In the genomic region with DNA sequence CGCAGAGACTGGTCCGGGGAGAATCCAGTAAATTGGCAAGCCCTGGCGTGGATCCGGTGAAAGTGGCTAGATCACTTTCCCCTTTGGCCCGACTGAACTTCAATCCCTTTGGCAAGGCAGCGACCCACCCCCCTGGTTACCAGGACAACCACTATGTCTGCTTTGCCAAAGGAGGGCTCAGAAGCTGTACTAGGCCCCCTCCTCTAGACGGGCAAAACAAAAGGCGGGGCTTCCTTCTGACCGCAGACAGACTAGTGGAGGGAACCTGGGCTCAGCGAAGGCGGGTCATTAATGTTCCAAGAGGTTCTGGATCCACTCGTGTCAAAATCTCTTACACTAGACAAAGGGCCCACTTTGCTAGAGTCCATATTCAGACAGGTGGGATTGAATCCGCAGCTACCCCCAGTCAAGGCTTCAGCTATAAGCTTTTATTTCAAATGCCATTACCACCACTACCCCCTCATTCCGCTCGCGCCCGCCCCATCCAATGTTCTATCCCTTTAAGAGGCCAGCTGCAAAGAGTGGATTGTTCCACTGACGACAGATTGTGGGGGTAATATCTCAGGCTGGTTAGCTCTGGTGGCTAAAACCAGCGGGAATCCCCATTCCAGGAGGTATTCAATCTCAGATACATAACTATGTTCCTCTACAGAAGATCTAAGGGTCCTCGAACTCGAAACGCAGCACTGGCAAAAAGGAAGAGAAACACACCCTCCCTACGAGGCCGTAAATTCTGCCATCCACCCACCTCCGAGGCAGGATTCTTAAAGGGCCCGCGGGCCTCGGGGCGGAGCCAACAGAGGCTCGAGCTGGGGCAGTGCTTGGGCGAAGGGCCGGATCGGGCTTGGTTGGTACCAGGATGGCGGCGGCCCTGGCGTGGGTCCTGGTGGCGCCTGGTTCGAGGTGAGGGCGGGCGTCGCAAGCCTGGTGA, we compare ENCODE assay signal across 8 mouse cellular contexts. TPM values are rescaled to one million over a fixed set of nuclear protein-coding genes. Genes with fewer than 3 reads are reported as not detected.
DNase-seq lines count a peak whose midpoint lies in the region; ATAC-seq lines count a peak whose summit lies in the region.

No protein-coding gene starts in this region.

- peak overlapping the region; percentile 87 for H3K27ac ChIP-seq in hindbrain, embryonic 15.5 days (replicated peaks)

- peaks cover 12% of the 10 kb centered on the region for H3K36me3 ChIP-seq in hindbrain, embryonic 15.5 days

- peaks cover 54% of the 10 kb centered on the region for H3K4me1 ChIP-seq in hindbrain, embryonic 15.5 days (replicated peaks)

- under 1% methylated on average over 41 of the region's 41 CpGs for WGBS in hindbrain, embryonic 15.5 days

- ATAC-seq in hindbrain, embryonic 15.5 days (ENCODE audit: low FRiP score, low read depth) = peak; percentile 87
- peak; percentile 81 for ATAC-seq in megakaryocyte, adult 5-6 weeks (ENCODE audit: poor library complexity, severe bottlenecking)

- DNase-seq in ZHBTc4 (ENCODE audit: low read depth, low spot score) = peak; percentile 95
- DNase-seq in cerebellum, postnatal 36 days = peak; percentile 75 to 78
- peak; percentile 87 for DNase-seq in gastrocnemius, adult 18-20 months (ENCODE audit: low spot score)
- DNase-seq in left cerebral cortex, adult 8-10 months (ENCODE audit: low spot score in 2 of 2) = peak; percentile 75 to 79
- peak; percentile 77 for DNase-seq in right cerebral cortex, adult 18-20 months
- DNase-seq in urinary bladder, adult 2 months (ENCODE audit: low spot score) = peak; percentile 79

- H3K9ac ChIP-seq in hindbrain, embryonic 15.5 days = peak overlapping the region; percentile 88

- no peaks in the 10 kb centered on the region for H3K9me3 ChIP-seq in hindbrain, embryonic 15.5 days

- H3K27me3 ChIP-seq in hindbrain, embryonic 15.5 days = no peaks in the 10 kb centered on the region

- peak overlapping the region; percentile 82 for H3K4me3 ChIP-seq in hindbrain, embryonic 15.5 days

- peak overlapping the region; percentile 85 for H3K4me2 ChIP-seq in hindbrain, embryonic 15.5 days

RNA-seq across cellular contexts. Expression of a gene that starts 0.9 kb away (rescaled TPM):
- 10 to 100 TPM; 14.0 to 25.3 TPM for total RNA-seq in gastrocnemius, adult 18-20 months (2021)
- 65.8 and 67.4 TPM in 2 replicates for polyA plus RNA-seq in hindbrain, embryonic 15.5 days (2015; fragmentation: Nextera tagmentation; extraction: Ambion mirVana)
- 10 to 100 TPM; 13.0 to 18.0 (median 15.4) TPM for total RNA-seq in left cerebral cortex, adult 8-10 months (2022)
- 0.56 and 1.9 TPM in 2 replicates for total RNA-seq in megakaryocyte, adult 5-6 weeks (2015)
- 1.0 TPM in 1 of 2 replicates, not detected in the other for total RNA-seq in megakaryocyte, adult 5-6 weeks (2017)
- 24.0 and 35.6 TPM in 2 replicates for polyA plus RNA-seq in urinary bladder, adult 2 months (2012; rRNA removed)

RNA-seq across cellular contexts. Expression of a gene that starts 5.5 kb away (rescaled TPM):
- 10 to 100 TPM; 38.7 to 40.9 TPM for total RNA-seq in gastrocnemius, adult 18-20 months (2021)
- polyA plus RNA-seq in hindbrain, embryonic 15.5 days (2015; fragmentation: Nextera tagmentation; extraction: Ambion mirVana) = 119 and 129 TPM in 2 replicates
- total RNA-seq in left cerebral cortex, adult 8-10 months (2022) = 10 to 100 TPM; 90.7 to 97.1 (median 92.8) TPM
- 12.2 and 12.4 TPM in 2 replicates for total RNA-seq in megakaryocyte, adult 5-6 weeks (2015)
- 8.9 and 10.8 TPM in 2 replicates for total RNA-seq in megakaryocyte, adult 5-6 weeks (2017)
- 43.9 and 50.6 TPM in 2 replicates for polyA plus RNA-seq in urinary bladder, adult 2 months (2012; rRNA removed)

RNA-seq across cellular contexts. Expression of a gene that starts 8.1 kb away (rescaled TPM):
- 1 to 10 TPM; 1.4 to 1.5 TPM for total RNA-seq in gastrocnemius, adult 18-20 months (2021)
- 7.5 and 8.4 TPM in 2 replicates for polyA plus RNA-seq in hindbrain, embryonic 15.5 days (2015; fragmentation: Nextera tagmentation; extraction: Ambion mirVana)
- 1 to 10 TPM; 4.9 to 9.5 (median 6.8) TPM for total RNA-seq in left cerebral cortex, adult 8-10 months (2022)
- total RNA-seq in megakaryocyte, adult 5-6 weeks (2015) = 0.38 and 0.57 TPM in 2 replicates
- 0.98 and 0.99 TPM in 2 replicates for total RNA-seq in megakaryocyte, adult 5-6 weeks (2017)
- 16.8 and 24.9 TPM in 2 replicates for polyA plus RNA-seq in urinary bladder, adult 2 months (2012; rRNA removed)

RNA-seq across cellular contexts. Expression of a gene that starts 10.1 kb away (rescaled TPM):
- total RNA-seq in gastrocnemius, adult 18-20 months (2021) = 10 to 100 TPM; 14.0 to 15.3 TPM
- 17.6 and 19.5 TPM in 2 replicates for polyA plus RNA-seq in hindbrain, embryonic 15.5 days (2015; fragmentation: Nextera tagmentation; extraction: Ambion mirVana)
- 10 to 100 TPM in 3 of 4 experiments, 1 to 10 TPM in 1; 9.1 to 17.4 (median 13.3) TPM for total RNA-seq in left cerebral cortex, adult 8-10 months (2022)
- total RNA-seq in megakaryocyte, adult 5-6 weeks (2015) = 7.2 and 15.3 TPM in 2 replicates
- 6.9 and 10.1 TPM in 2 replicates for total RNA-seq in megakaryocyte, adult 5-6 weeks (2017)
- 24.6 and 37.3 TPM in 2 replicates for polyA plus RNA-seq in urinary bladder, adult 2 months (2012; rRNA removed)

RNA-seq across cellular contexts. Expression of a gene that starts 12.0 kb away (rescaled TPM):
- under 1 TPM; 0.19 to 0.23 TPM for total RNA-seq in gastrocnemius, adult 18-20 months (2021)
- polyA plus RNA-seq in hindbrain, embryonic 15.5 days (2015; fragmentation: Nextera tagmentation; extraction: Ambion mirVana) = 1.8 and 2.2 TPM in 2 replicates
- 1 to 10 TPM; 1.0 to 1.7 (median 1.1) TPM for total RNA-seq in left cerebral cortex, adult 8-10 months (2022)
- total RNA-seq in megakaryocyte, adult 5-6 weeks (2015) = 1.5 and 1.9 TPM in 2 replicates
- 0.18 and 0.57 TPM in 2 replicates for total RNA-seq in megakaryocyte, adult 5-6 weeks (2017)
- 0.50 and 0.52 TPM in 2 replicates for polyA plus RNA-seq in urinary bladder, adult 2 months (2012; rRNA removed)

Comparison
In these comparisons a context has a peak if more than half of its experiments do, and no peak if none do; other contexts are left out.
1. Peak in every context shown above with its lines: DNase-seq, ATAC-seq, H3K4me3 ChIP-seq and H3K27ac ChIP-seq.
2. RNA of a gene that starts 0.9 kb away (total RNA-seq): 14.0 to 25.3 TPM in gastrocnemius, adult 18-20 months and 13.0 to 18.0 TPM in left cerebral cortex, adult 8-10 months; 0.56 to 1.9 TPM in megakaryocyte, adult 5-6 weeks; every median in the first group is over 4 times any median in the second.